Mouse (Mus musculus) kidney, postnatal 14 days (tissue): ENCODE data around the gene Tnfrsf21.

Source experiments
- DNase-seq: peaks from one replicate; pipeline ENCODE4 v3.0.0; 2022; ENCODE audit warnings: mixed read lengths

Gene Tnfrsf21

DNA sequence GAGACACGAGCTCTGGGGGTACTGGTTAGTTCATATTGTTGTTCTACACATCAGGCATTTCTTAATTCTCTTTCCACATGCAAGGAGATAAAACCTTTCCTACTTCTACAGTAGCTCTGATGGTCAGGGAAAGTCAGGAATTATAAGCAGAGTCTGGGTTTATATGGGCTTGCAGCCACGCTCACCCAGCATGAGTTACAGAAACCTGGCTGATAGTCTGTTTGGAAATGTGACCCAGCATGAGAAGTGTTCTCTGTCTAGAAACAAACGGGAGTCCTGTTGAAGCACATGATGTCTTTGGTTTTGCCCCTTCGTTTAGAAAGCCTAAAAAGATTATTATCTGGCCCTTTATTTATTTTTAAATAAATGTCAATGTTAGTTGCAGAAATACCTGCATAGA is 118.6 kb downstream of the Tnfrsf21 start:
- DNase-seq: no peak

DNA sequence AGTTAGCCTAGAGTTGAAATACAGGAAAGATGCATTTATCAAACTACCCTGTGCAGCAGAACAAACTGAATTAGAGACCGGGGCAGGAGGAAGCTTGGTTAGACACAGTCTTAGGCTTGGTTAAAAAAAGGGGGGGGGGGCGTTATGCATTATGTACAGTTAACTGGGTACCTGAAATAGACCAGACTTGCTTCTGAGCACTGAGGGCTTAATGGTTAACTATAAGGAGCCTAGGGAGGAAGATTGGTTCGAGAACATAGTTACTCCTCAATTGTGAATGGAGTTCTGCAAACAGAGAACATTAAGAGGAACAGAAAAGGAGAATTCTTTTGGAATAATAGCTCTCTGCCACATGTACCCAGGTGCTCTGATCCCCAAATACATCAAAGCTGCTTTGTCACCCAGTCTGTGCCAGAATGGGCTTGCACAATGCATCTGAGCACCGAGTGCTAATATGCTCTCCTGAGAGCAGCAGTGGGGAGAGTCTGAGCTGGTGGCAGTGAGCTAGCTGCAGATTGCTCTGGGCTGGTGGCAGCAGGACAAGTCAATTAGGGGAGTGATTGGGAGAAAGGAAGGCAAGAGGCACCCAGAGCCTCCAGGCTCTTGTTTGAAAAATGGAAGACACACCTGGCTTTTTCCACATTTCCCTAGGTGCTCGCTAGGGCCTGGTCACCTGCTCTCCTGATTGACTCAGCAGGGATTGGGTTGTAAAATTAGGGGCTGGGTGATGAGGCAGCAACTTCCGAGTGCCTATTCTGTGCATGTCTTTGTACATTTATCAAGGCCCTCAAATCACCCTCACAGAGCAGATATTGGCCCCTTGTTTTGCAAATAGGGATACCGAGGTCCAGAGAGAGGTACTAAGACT is 119.3 kb downstream of the Tnfrsf21 start:
- DNase-seq: no peak

DNA sequence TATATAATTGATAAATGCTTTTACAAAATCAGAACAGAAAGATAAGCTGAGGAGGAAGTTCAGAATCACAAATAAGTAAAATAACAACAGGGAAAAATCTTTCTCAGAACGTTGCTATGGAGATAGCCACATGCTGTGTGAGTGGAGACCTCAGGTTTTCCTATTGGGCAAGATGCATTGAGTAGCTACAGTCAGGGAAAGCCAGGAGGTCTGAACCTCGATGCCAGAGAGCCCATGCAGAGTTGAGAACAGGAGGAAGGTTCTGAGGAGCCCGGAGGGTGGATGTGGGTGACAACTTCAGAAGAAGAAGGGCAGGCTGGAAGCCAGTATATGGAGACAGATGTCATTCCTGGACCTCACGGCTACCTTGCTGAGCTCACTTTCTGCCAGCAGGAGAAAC is 120.4 kb downstream of the Tnfrsf21 start:
- DNase-seq: no peak

DNA sequence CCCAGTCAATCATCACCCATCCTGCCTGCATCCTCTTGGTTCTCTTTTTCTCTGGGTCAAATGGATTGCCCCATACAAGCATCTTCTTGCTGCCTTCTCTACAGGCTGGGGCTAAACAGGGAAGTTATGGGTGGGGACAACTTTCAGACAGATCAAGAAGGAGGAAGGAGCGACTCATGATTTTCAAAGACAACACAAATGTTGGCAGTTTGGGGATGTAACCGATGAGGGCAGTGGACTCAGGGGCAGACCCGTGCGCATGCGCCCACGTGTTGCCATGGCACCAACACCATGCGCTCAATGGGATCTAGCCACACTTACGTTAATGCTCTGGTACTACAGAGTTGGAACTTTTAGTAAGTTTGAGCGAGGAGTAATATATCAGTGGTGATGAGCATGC is 121.5 kb downstream of the Tnfrsf21 start:
- no peak for DNase-seq

DNA sequence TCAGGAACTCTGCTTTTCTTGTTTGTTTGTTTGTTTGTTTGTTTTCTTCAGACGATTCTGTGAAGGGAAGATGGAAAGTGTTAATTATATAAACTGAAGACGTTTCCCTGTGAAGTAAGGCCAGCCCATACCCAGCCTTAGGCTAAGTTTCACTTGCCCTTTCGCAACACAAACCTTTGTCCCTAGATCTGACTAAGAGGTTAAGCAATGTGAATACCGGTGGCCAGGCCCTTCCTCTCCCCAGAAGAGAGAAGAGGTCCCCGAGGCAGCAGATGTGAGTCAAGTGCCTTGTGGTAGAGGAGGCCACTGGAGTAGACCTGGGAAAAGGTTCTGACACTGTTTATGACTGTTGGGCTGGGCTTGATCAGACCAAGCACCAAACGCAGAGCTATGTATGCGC is 122.0 kb downstream of the Tnfrsf21 start:
- DNase-seq: no peak
